Mouse (Mus musculus): ENCODE measurements around the gene Trpm1. TPM values are rescaled to one million over a fixed set of nuclear protein-coding genes. Genes with fewer than 3 reads are reported as not detected.

The Trpm1 gene
- total and polyA plus RNA-seq, 3 experiments: 0.55 TPM; not detected in 2

GRCm38 (mm10) chr7:64278526-64278925, 124.9 kb downstream of the Trpm1 start:
- TF ChIP-seq GATA2 (IDR thresholded peaks at IDR 0.05; ENCODE audit: borderline replicate concordance, low read depth, low read length) (no peak), POLR2AphosphoS5 (IDR thresholded peaks at IDR 0.05; ENCODE audit: insufficient replicate concordance, low read depth, low read length) (no peak), CTCF (IDR thresholded peaks at IDR 0.05; ENCODE audit: low read depth, low read length) (no peak), TAL1 (conservative IDR thresholded peaks at IDR 0.05; ENCODE audit: low read depth, low read length) (no peak), GATA1 (IDR thresholded peaks at IDR 0.05; ENCODE audit: borderline replicate concordance, low read length) (no peak)
- no peaks in the 10 kb centered on the region for H3K36me3 ChIP-seq (replicated peaks)
- no peak for ATAC-seq (ENCODE audit: extremely low read depth, insufficient number of reproducible peaks, low FRiP score, poor library complexity, severe bottlenecking)
- no peaks in the 10 kb centered on the region for H3K4me1 ChIP-seq (ENCODE audit: insufficient read depth, low read depth, low read length)
- no peak for DNase-seq (ENCODE audit: low spot score)
- H3K9me3 ChIP-seq (replicated peaks): no peaks in the 10 kb centered on the region
- no peak overlapping the region for H3K4me3 ChIP-seq (ENCODE audit: low read depth, low read length)
- peaks cover 8% of the 10 kb centered on the region for H3K27me3 ChIP-seq (ENCODE audit: insufficient read depth, low read length)

- ATAC-seq (ENCODE audit: extremely low read depth, insufficient number of reproducible peaks, low FRiP score, poor library complexity, severe bottlenecking) (no peak), DNase-seq (ENCODE audit: low spot score) (no peak)
- TF ChIP-seq GATA1 (IDR thresholded peaks at IDR 0.05; ENCODE audit: borderline replicate concordance, low read length) (no peak), POLR2AphosphoS5 (IDR thresholded peaks at IDR 0.05; ENCODE audit: insufficient replicate concordance, low read depth, low read length) (no peak), GATA2 (IDR thresholded peaks at IDR 0.05; ENCODE audit: borderline replicate concordance, low read depth, low read length) (no peak), CTCF (IDR thresholded peaks at IDR 0.05; ENCODE audit: low read depth, low read length) (no peak), TAL1 (conservative IDR thresholded peaks at IDR 0.05; ENCODE audit: low read depth, low read length) (no peak)
Observed at GRCm38 (mm10) chr7:64279548-64279947, 125.9 kb downstream of the Trpm1 start.

GRCm38 (mm10) chr7:64286566-64286965, 132.9 kb downstream of the Trpm1 start:
- Histone ChIP-seq H3K9me3 (replicated peaks) (no peaks in the 10 kb centered on the region), H3K4me1 (ENCODE audit: insufficient read depth, low read depth, low read length) (peaks cover 22% of the 10 kb centered on the region), H3K36me3 (replicated peaks) (peaks cover 16% of the 10 kb centered on the region), H3K27me3 (ENCODE audit: insufficient read depth, low read length) (no peaks in the 10 kb centered on the region), H3K4me3 (ENCODE audit: low read depth, low read length) (peak overlapping the region; percentile 84)
- TF ChIP-seq TAL1 (conservative IDR thresholded peaks at IDR 0.05; ENCODE audit: low read depth, low read length) (no peak), POLR2AphosphoS5 (IDR thresholded peaks at IDR 0.05; ENCODE audit: insufficient replicate concordance, low read depth, low read length) (no peak), GATA2 (IDR thresholded peaks at IDR 0.05; ENCODE audit: borderline replicate concordance, low read depth, low read length) (no peak), GATA1 (IDR thresholded peaks at IDR 0.05; ENCODE audit: borderline replicate concordance, low read length) (no peak), CTCF (IDR thresholded peaks at IDR 0.05; ENCODE audit: low read depth, low read length) (no peak)
- no peak for DNase-seq (ENCODE audit: low spot score)
- no peak for ATAC-seq (ENCODE audit: extremely low read depth, insufficient number of reproducible peaks, low FRiP score, poor library complexity, severe bottlenecking)

More at GRCm38 (mm10) chr7:64279548-64279947, 125.9 kb downstream of the Trpm1 start:
- Histone ChIP-seq H3K27me3 (ENCODE audit: insufficient read depth, low read length) (peaks cover 4% of the 10 kb centered on the region), H3K4me1 (ENCODE audit: insufficient read depth, low read depth, low read length) (no peaks in the 10 kb centered on the region), H3K36me3 (replicated peaks) (peaks cover 3% of the 10 kb centered on the region), H3K9me3 (replicated peaks) (no peaks in the 10 kb centered on the region), H3K4me3 (ENCODE audit: low read depth, low read length) (no peak overlapping the region)

- ATAC-seq (ENCODE audit: extremely low read depth, insufficient number of reproducible peaks, low FRiP score, poor library complexity, severe bottlenecking) (peak; percentile 94), DNase-seq (ENCODE audit: low spot score) (peak; percentile 86)
- Histone ChIP-seq H3K4me1 (ENCODE audit: insufficient read depth, low read depth, low read length) (peaks cover 25% of the 10 kb centered on the region), H3K9me3 (replicated peaks) (no peaks in the 10 kb centered on the region), H3K27me3 (ENCODE audit: insufficient read depth, low read length) (no peaks in the 10 kb centered on the region), H3K4me3 (ENCODE audit: low read depth, low read length) (peak within 1 kb of the TSS; percentile 84), H3K36me3 (replicated peaks) (peaks cover 26% of the 10 kb centered on the region)
- TF ChIP-seq GATA2 (IDR thresholded peaks at IDR 0.05; ENCODE audit: borderline replicate concordance, low read depth, low read length) (no peak), POLR2AphosphoS5 (IDR thresholded peaks at IDR 0.05; ENCODE audit: insufficient replicate concordance, low read depth, low read length) (no peak), TAL1 (conservative IDR thresholded peaks at IDR 0.05; ENCODE audit: low read depth, low read length) (no peak), GATA1 (IDR thresholded peaks at IDR 0.05; ENCODE audit: borderline replicate concordance, low read length) (no peak), CTCF (IDR thresholded peaks at IDR 0.05; ENCODE audit: low read depth, low read length) (no peak)
Observed at GRCm38 (mm10) chr7:64287414-64288091, 133.9 kb downstream of the Trpm1 start, which contains the start of gene Mtmr10. Gene Mtmr10 (plus strand): TSS chr7:64287653.

- DNase-seq (ENCODE audit: low spot score): no peak
- Histone ChIP-seq H3K27me3 (ENCODE audit: insufficient read depth, low read length) (no peaks in the 10 kb centered on the region), H3K4me1 (ENCODE audit: insufficient read depth, low read depth, low read length) (peaks cover 27% of the 10 kb centered on the region), H3K4me3 (ENCODE audit: low read depth, low read length) (no peak overlapping the region), H3K9me3 (replicated peaks) (no peaks in the 10 kb centered on the region), H3K36me3 (replicated peaks) (peaks cover 38% of the 10 kb centered on the region)
- TF ChIP-seq GATA1 (IDR thresholded peaks at IDR 0.05; ENCODE audit: borderline replicate concordance, low read length) (no peak), TAL1 (conservative IDR thresholded peaks at IDR 0.05; ENCODE audit: low read depth, low read length) (no peak), CTCF (IDR thresholded peaks at IDR 0.05; ENCODE audit: low read depth, low read length) (no peak)
- no peak for ATAC-seq (ENCODE audit: extremely low read depth, insufficient number of reproducible peaks, low FRiP score, poor library complexity, severe bottlenecking)
Observed at GRCm38 (mm10) chr7:64289416-64289815, 135.8 kb downstream of the Trpm1 start.

- H3K27me3 ChIP-seq (ENCODE audit: insufficient read depth, low read length): no peaks in the 10 kb centered on the region
- H3K4me3 ChIP-seq (ENCODE audit: low read depth, low read length): no peak overlapping the region
- no peak for ATAC-seq (ENCODE audit: extremely low read depth, insufficient number of reproducible peaks, low FRiP score, poor library complexity, severe bottlenecking)
- H3K36me3 ChIP-seq (replicated peaks): peaks cover 43% of the 10 kb centered on the region
- no peak for DNase-seq (ENCODE audit: low spot score)
- no peak for TF ChIP-seq POLR2AphosphoS5 (IDR thresholded peaks at IDR 0.05; ENCODE audit: insufficient replicate concordance, low read depth, low read length)
- TF ChIP-seq CTCF (IDR thresholded peaks at IDR 0.05; ENCODE audit: low read depth, low read length): no peak
- no peak for TF ChIP-seq TAL1 (conservative IDR thresholded peaks at IDR 0.05; ENCODE audit: low read depth, low read length)
- TF ChIP-seq GATA2 (IDR thresholded peaks at IDR 0.05; ENCODE audit: borderline replicate concordance, low read depth, low read length): no peak
- TF ChIP-seq GATA1 (IDR thresholded peaks at IDR 0.05; ENCODE audit: borderline replicate concordance, low read length): no peak
- H3K4me1 ChIP-seq (ENCODE audit: insufficient read depth, low read depth, low read length): peaks cover 27% of the 10 kb centered on the region
- H3K9me3 ChIP-seq (replicated peaks): no peaks in the 10 kb centered on the region
Observed at GRCm38 (mm10) chr7:64290431-64290830, 136.8 kb downstream of the Trpm1 start.
